Mouse (Mus musculus) heart, embryonic 10.5 days (tissue): ENCODE data around the gene Tnip3. TPM values are rescaled to one million over a fixed set of nuclear protein-coding genes. Genes with fewer than 3 reads are reported as not detected.

Source experiments
- DNase-seq: peaks from one replicate; pipeline ENCODE4 v3.0.0-alpha.2; 2017; ENCODE audit warnings: low spot score
- H3K27ac ChIP-seq: fragments of 300-500 bp; sonication (generic); 2 replicates; pipeline ENCODE4 v1.5.1; 2016; ENCODE audit warnings: mild to moderate bottlenecking
- H3K27me3 ChIP-seq: fragments of 300-500 bp; sonication (generic); 2 replicates; pipeline ENCODE4 v1.6.1; 2016; ENCODE audit warnings: mild to moderate bottlenecking; ENCODE audit not compliant: poor library complexity, insufficient read depth, severe bottlenecking
- H3K36me3 ChIP-seq: fragments of 300-500 bp; sonication (generic); 2 replicates; pipeline ENCODE4 v1.6.1; 2016; ENCODE audit warnings: mild to moderate bottlenecking, moderate library complexity
- H3K4me1 ChIP-seq: fragments of 300-500 bp; sonication (generic); 2 replicates; pipeline ENCODE4 v1.6.1; 2016; ENCODE audit warnings: mild to moderate bottlenecking
- H3K4me3 ChIP-seq: fragments of 300-500 bp; sonication (generic); 2 replicates; pipeline ENCODE4 v1.5.1; 2016; ENCODE audit warnings: mild to moderate bottlenecking, moderate library complexity
- H3K9me3 ChIP-seq: fragments of 300-500 bp; sonication (generic); 2 replicates; pipeline ENCODE4 v1.6.1; 2016; ENCODE audit warnings: mild to moderate bottlenecking, moderate library complexity
- WGBS: fragments of 180-500 bp; shearing (Covaris S2); methylation state at CpG from one replicate; pipeline ENCODE4 v1.1.7; 2016; 5-methylcytosine and 5-hydroxymethylcytosine counted together
- polyA plus RNA-seq: library from polyadenylated mRNA; unstranded; fragments of >200 nt; fragmentation: Nextera tagmentation; extraction: Ambion mirVana; gene quantifications from 2 replicates; pipeline ENCODE4 v1.2.1, GENCODE M21; 2016

The Tnip3 gene
- polyA plus RNA-seq, 1 experiment from 2014 or later: not detected

GRCm38 (mm10) chr6:65671451-65671850 lies 146.3 kb downstream of the Tnip3 start, which contains the start of gene Ndnf:
Ndnf (plus strand) TSS chr6:65671590.
- Histone ChIP-seq H3K9me3 (no peaks in the 10 kb centered on the region), H3K27me3 (peaks cover 14% of the 10 kb centered on the region), H3K4me1 (peaks cover 9% of the 10 kb centered on the region), H3K36me3 (no peaks in the 10 kb centered on the region), H3K27ac (peak within 1 kb of the TSS; percentile 84), H3K4me3 (peak within 1 kb of the TSS; percentile 73)
- DNase-seq: peak; percentile 85
- 0% methylated on average over 31 of the region's 45 CpGs for WGBS

DNA sequence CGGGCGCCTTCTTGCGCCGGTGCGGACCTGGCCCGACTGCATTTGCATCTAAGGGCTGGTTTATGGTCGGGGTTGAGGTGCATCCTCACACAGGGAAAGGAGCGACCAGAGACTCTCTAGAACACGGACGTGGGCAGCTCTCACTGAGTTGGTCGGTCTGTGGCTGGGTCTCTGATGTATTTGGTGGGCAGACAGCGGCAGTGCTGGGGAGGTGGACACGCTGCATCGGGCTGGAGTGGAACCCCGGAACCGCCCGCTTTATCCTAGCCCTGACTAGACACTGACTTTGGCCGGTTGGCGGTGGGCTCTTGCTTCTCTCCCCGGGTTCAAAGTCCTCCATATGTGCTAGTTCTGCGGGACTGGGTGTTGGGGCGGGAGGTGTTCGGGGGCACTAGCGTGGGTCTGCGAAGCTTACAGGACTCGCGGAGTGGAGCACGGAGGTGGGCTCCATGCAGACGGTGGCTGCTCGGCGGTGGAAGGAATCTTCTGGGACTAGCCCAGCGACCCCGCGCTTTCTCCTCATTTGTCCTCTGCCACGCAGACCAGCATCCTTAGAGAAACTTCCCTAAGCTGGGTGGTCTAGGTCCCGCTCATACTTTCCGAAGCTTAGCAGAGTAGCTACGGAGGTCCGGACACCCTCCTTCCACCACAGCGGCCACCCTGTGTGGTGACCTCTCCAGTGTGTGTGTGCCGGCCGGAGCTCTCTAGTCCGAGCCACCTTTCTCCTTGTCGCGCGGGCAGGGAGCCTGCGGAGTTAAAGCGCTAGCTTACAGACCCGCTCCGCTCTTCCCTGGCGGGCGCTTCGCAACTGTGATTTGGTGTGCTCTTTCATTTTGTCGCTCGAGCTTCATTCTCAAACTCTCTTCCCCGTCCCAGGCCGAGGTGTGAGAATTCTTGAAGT lies 147.3 kb downstream of the Tnip3 start:
- peaks cover 14% of the 10 kb centered on the region for H3K27me3 ChIP-seq

More for the DNA sequence above, 147.3 kb downstream of the Tnip3 start:
- DNase-seq: peak; percentile 82
- peak overlapping the region; percentile 84 for H3K27ac ChIP-seq
- peak overlapping the region; percentile 73 for H3K4me3 ChIP-seq
- H3K9me3 ChIP-seq: no peaks in the 10 kb centered on the region
- WGBS: under 1% methylated on average over 57 of the region's 57 CpGs
- no peaks in the 10 kb centered on the region for H3K36me3 ChIP-seq
- H3K4me1 ChIP-seq: peaks cover 9% of the 10 kb centered on the region

Other genes starting within 250 kb of the Tnip3 start
- 0.48 and 0.51 TPM in 2 replicates for gene C130060K24Rik, start 144.2 kb upstream of the Tnip3 start, polyA plus RNA-seq
- gene Ndnf, start 146.3 kb downstream of the Tnip3 start, polyA plus RNA-seq: 4.1 and 8.9 TPM in 2 replicates